Mouse (Mus musculus): ENCODE results near the gene U2af2.

- TF ChIP-seq CTCF (IDR thresholded peaks at IDR 0.05; ENCODE audit: low read depth), result peak; percentile 75
- TF ChIP-seq EP300 (IDR thresholded peaks at IDR 0.05; ENCODE audit: low read depth), result no peak
Measured at GRCm38 (mm10) chr7:5060239-5060731, 1.7 kb upstream of the U2af2 start.

Data from heart, postnatal 0 days (tissue).